Mouse (Mus musculus): Measurements from ENCODE around the gene Spats2l. TPM values are rescaled to one million over a fixed set of nuclear protein-coding genes. Genes with fewer than 3 reads are reported as not detected.

Spats2l gene
- polyA plus RNA-seq, 1 experiment from 2014 or later, result 59.2 TPM

DNA sequence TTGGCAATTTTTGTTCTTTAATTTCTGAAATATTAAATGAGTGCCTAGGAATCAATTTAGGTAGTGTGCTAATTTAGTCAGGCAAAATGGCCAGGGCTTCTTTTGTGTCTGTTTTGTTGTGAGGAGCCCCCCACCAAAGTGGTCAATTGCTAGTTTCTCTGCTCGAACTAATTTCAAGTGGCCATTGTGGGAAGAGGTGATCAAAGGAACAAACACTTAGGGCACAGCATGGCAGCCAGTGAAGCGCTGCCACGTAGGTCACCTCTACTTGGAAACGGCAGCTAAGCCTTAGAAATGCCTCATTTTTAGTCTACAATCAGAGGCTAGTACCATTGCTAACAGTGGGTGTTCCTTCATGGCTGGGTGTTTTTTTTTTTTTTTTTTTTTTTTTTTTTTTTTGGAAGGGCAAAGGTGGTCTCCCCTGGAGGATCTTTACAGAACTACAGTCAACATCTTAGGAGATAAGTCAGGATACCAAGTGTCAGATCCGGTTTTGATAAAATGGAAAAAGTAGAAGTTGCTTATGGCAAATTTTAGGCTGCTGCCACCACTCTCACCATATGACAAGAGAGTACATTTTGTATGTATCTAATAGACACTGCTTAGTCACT, 2.8 kb downstream of the Spats2l start:
- no peak for DNase-seq (ENCODE audit: low read depth, low spot score)
- no peaks in the 10 kb centered on the region for H3K27me3 ChIP-seq
- in situ Hi-C loops (cut with MboI; ENCODE audit: low pct_unique_long_range_greater_than_20kb), result no loop called here
- POLR2A ChIA-PET, result interaction anchor here (0.7 kb wide), 1 partner anchor 241 kb away, joined by 8 read pairs; no protein-coding TSS in a partner anchor
- no peak for ATAC-seq
- TF ChIP-seq CTCF (IDR thresholded peaks at IDR 0.05), result no peak
- CTCF ChIA-PET, result no interaction called here

- ChIA-PET CTCF (interaction anchor here (1.1 kb wide), 2 partner anchors 10 to 157 kb away, joined by 3 to 4 read pairs; no protein-coding TSS in a partner anchor), POLR2A (interaction anchor here (1.4 kb wide), 1 partner anchor 8 kb away, joined by 3 read pairs; no protein-coding TSS in a partner anchor)
- ATAC-seq (no peak), DNase-seq (ENCODE audit: low read depth, low spot score) (no peak)
- in situ Hi-C loops (cut with MboI; ENCODE audit: low pct_unique_long_range_greater_than_20kb), result no loop called here
- TF ChIP-seq CTCF (IDR thresholded peaks at IDR 0.05), result no peak
- no peaks in the 10 kb centered on the region for H3K27me3 ChIP-seq
These were observed 10.3 kb downstream of the Spats2l start for GRCm38 (mm10) chr1:57784300-57784699.

- ATAC-seq, result no peak
- POLR2A ChIA-PET, result interaction anchor here (1.3 kb wide), 1 partner anchor 361 kb away, joined by 5 read pairs; no protein-coding TSS in a partner anchor
- TF ChIP-seq CTCF (IDR thresholded peaks at IDR 0.05), result no peak
- no peaks in the 10 kb centered on the region for H3K27me3 ChIP-seq
- in situ Hi-C loops (cut with MboI; ENCODE audit: low pct_unique_long_range_greater_than_20kb), result no loop called here
- CTCF ChIA-PET, result no interaction called here
- no peak for DNase-seq (ENCODE audit: low read depth, low spot score)
These were observed 15.9 kb downstream of the Spats2l start for GRCm38 (mm10) chr1:57789831-57790230.

DNA sequence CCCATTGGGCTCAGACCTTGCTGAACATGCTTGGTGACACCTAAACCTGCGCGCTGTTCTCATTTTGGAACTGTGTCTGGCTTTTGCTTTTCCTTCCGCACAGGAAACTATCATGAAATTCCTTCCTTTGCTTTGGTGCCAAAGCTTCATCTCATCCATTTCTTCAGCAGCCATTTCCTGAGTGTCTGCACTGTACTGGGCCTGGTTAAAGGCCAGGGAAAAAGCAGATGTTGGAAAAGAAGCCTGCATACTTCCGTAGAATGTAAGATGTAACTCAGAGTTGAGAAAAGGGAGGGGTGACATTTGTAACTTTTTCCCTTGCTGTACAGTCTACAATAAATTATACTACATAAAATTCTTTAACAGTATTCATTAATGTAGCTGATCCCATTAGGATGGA, 18.2 kb downstream of the Spats2l start:
- no peak for DNase-seq (ENCODE audit: low read depth, low spot score)
- H3K27me3 ChIP-seq, result no peaks in the 10 kb centered on the region
- in situ Hi-C loops (cut with MboI; ENCODE audit: low pct_unique_long_range_greater_than_20kb), result no loop called here
- no peak for ATAC-seq
- CTCF ChIA-PET, result no interaction called here
- POLR2A ChIA-PET, result interaction anchor here (1.4 kb wide), 1 partner anchor 9 kb away, joined by 3 read pairs; no protein-coding TSS in a partner anchor
- TF ChIP-seq CTCF (IDR thresholded peaks at IDR 0.05), result no peak

DNA sequence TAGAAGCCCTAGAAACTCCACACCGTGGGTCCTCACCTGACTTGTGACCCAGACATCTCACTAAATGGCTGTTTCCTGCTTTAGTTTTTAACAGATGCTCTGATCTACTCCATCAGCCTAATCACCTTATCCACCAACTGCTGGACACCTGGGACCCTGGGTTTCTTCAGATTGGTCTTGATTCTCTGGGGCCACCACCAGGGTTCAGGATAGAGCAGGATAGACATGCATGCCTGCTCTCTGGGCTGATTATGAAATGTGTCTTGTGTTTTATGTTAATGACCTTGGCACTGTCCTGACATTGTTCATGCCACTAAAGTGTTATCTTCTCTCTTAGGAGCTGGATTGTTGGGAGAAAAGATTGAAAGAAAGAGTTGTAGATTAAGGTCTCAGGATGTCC, 21.9 kb downstream of the Spats2l start:
- no peak for DNase-seq (ENCODE audit: low read depth, low spot score)
- CTCF ChIA-PET, result interaction anchor here (1.2 to 1.8 kb wide), 2 partner anchors 18 to 39 kb away, joined by 3 to 4 read pairs; no protein-coding TSS in a partner anchor

DNA sequence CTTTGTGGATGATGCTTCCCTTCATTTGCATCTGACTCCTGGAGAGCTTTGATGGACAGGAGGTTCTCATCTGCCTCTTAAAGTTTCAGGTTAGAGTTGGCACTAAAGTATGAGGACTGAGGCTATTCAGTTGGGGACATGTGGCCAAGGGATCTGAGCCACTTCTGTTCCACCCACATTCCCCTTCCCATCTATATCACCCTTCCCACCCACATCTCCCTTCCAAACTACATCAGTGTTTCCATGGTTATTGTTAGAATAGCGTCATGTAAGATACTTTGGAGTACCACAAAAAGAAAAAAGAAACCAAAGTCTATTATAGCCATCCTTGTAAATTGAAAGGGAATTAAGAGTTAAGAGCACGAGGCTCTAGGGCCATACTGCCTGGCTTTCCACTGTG, 25.4 kb downstream of the Spats2l start:
- POLR2A ChIA-PET, result no interaction called here
- CTCF ChIA-PET, result no interaction called here

More for the DNA sequence above, 21.9 kb downstream of the Spats2l start:
- POLR2A ChIA-PET, result interaction anchor here (0.6 kb wide), 1 partner anchor 87 kb away, joined by 3 read pairs; no protein-coding TSS in a partner anchor
- peak; percentile 60 for TF ChIP-seq CTCF (IDR thresholded peaks at IDR 0.05)
- in situ Hi-C loops (cut with MboI; ENCODE audit: low pct_unique_long_range_greater_than_20kb), result no loop called here
- no peak for ATAC-seq
- H3K27me3 ChIP-seq, result no peaks in the 10 kb centered on the region

GRCm38 (mm10) chr1:57800846-57801245, 26.9 kb downstream of the Spats2l start:
- no peak for ATAC-seq
- TF ChIP-seq CTCF (IDR thresholded peaks at IDR 0.05), result no peak

More for the DNA sequence above, 25.4 kb downstream of the Spats2l start:
- H3K27me3 ChIP-seq, result no peaks in the 10 kb centered on the region
- DNase-seq (ENCODE audit: low read depth, low spot score) (no peak), ATAC-seq (no peak)
- in situ Hi-C loops (cut with MboI; ENCODE audit: low pct_unique_long_range_greater_than_20kb), result no loop called here
- no peak for TF ChIP-seq CTCF (IDR thresholded peaks at IDR 0.05)

GRCm38 (mm10) chr1:57806126-57806525, 32.2 kb downstream of the Spats2l start:
- ChIA-PET POLR2A (no interaction called here), CTCF (no interaction called here)
- DNase-seq (ENCODE audit: low read depth, low spot score) (no peak), ATAC-seq (no peak)
- no peak for TF ChIP-seq CTCF (IDR thresholded peaks at IDR 0.05)
- no peaks in the 10 kb centered on the region for H3K27me3 ChIP-seq
- in situ Hi-C loops (cut with MboI; ENCODE audit: low pct_unique_long_range_greater_than_20kb), result no loop called here

More at GRCm38 (mm10) chr1:57800846-57801245, 26.9 kb downstream of the Spats2l start:
- in situ Hi-C loops (cut with MboI; ENCODE audit: low pct_unique_long_range_greater_than_20kb), result no loop called here
- no peak for DNase-seq (ENCODE audit: low read depth, low spot score)
- no peaks in the 10 kb centered on the region for H3K27me3 ChIP-seq
- CTCF ChIA-PET, result interaction anchor here (0.7 kb wide), 1 partner anchor 20 kb away, joined by 3 read pairs; no protein-coding TSS in a partner anchor
- POLR2A ChIA-PET, result no interaction called here

GRCm38 (mm10) chr1:57807882-57808281, 33.9 kb downstream of the Spats2l start:
- in situ Hi-C loops (cut with MboI; ENCODE audit: low pct_unique_long_range_greater_than_20kb), result no loop called here
- no peaks in the 10 kb centered on the region for H3K27me3 ChIP-seq
- ATAC-seq (no peak), DNase-seq (ENCODE audit: low read depth, low spot score) (no peak)
- CTCF ChIA-PET, result no interaction called here
- TF ChIP-seq CTCF (IDR thresholded peaks at IDR 0.05), result no peak
- POLR2A ChIA-PET, result no interaction called here

DNA sequence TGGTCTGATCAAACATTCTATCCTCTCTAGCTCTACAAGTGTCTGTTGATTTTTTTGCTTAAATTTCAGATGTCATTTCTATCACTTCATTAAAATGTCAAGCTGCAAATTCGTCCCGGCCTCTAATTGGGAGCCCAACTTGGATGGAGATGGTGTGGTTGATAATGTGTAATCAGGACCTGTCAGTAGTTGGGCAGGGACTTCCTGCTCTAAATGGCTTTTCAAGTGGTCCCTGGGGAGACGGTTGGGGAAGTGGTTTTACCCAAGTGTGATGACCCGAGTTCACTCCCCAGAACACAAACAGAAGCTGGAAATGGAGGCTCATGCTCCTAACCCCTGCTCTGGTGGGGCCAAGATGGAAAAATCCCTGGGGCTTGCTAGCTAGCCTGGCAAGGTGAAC, 36.3 kb downstream of the Spats2l start:
- CTCF ChIA-PET, result interaction anchor here (1.0 kb wide), 1 partner anchor 12 kb away, joined by 4 read pairs; no protein-coding TSS in a partner anchor
- in situ Hi-C loops (cut with MboI; ENCODE audit: low pct_unique_long_range_greater_than_20kb), result no loop called here
- POLR2A ChIA-PET, result interaction anchor here (0.6 kb wide), 1 partner anchor 984 kb away, joined by 4 read pairs; no protein-coding TSS in a partner anchor
- TF ChIP-seq CTCF (IDR thresholded peaks at IDR 0.05), result no peak
- no peaks in the 10 kb centered on the region for H3K27me3 ChIP-seq
- no peak for ATAC-seq
- no peak for DNase-seq (ENCODE audit: low read depth, low spot score)

DNA sequence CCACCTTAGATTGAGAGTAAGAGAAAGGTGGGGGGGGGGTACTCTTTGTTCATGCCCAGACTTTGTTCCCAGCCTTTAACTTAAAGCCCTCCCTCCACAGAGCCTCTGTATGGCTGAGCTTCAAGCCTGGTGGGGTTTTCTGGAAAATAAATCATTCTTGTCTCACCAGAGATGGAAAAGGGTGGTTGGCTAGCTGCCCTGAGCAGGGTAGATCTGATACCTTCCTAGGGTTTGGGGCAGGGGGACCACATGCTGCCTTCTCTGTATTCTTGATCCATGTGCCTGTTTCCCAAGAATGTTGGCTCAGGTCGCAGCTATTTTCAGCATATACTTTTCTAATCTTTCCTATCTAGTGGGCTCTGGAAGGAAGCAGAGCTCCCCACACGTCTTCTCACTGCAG, 43.1 kb downstream of the Spats2l start:
- in situ Hi-C loops (cut with MboI; ENCODE audit: low pct_unique_long_range_greater_than_20kb), result no loop called here
- ChIA-PET CTCF (interaction anchor here (1.0 to 2.9 kb wide), 3 partner anchors 11 to 22 kb away, joined by 3 to 10 read pairs (median 3); no protein-coding TSS in a partner anchor), POLR2A (no interaction called here)
- DNase-seq (ENCODE audit: low read depth, low spot score), result no peak
- H3K27me3 ChIP-seq, result no peaks in the 10 kb centered on the region
- TF ChIP-seq CTCF (IDR thresholded peaks at IDR 0.05), result no peak
- no peak for ATAC-seq
